Mouse (Mus musculus): ENCODE data around the gene Rab23.

Rab23 gene

DNA sequence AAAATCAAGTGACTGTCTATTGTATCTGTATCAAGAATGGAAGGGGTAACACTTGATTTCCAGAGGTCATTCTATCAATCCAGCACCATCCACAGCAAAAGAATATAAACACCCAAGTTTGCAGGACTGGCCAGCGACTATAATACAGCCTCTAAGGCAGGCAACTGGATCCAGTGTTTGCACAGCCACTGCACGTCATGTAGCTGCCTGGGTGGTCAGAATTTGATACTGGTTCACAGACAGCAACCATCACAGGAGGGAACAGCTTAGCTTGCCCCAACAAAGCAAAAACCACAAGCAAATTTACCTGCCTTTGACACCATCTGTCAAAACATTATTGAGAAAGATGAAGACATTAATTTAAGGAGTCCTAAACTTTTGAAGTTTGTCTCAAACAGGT lies 44.1 kb downstream of the Rab23 start:
- in situ Hi-C loops (cut with MboI; ENCODE audit: unreplicated experiment in 2 of 2): no loop called here

DNA sequence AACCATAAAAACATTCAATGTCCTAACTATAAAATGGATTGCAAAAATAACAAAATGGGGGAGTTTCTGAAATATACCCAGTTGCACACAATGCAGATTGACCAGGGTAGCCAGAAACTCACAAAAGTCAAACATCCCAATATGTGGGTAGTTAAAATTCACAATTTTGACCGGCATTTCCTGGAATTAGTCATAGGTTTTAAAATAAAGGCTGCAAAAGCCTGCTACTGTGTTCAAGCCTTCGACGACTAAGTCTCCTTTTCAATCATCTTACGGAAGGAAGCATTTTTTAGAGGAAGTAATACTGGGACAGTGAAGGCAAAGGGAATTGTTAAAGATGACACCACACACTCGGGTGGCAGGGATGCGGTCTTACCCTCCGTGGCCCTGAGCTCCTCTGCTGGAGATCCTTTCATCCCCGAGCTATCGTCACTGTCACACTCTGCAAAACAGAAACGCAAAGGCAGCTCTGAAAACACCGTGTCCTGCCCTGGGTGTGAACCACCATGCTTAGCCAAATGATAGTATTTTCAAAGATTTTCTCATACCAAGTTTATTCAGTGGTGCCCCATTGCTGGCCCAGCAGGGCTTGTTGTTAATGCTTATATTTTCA lies 45.9 kb downstream of the Rab23 start:
- in situ Hi-C loops (cut with MboI; ENCODE audit: unreplicated experiment in 2 of 2): no loop called here

GRCm38 (mm10) chr1:33766520-33767508 lies 47.1 kb downstream of the Rab23 start:
- in situ Hi-C loops (cut with MboI; ENCODE audit: unreplicated experiment in 2 of 2): no loop called here

- in situ Hi-C loops (cut with MboI; ENCODE audit: unreplicated experiment in 2 of 2): no loop called here
Observed at GRCm38 (mm10) chr1:33768091-33768787, 48.6 kb downstream of the Rab23 start.

DNA sequence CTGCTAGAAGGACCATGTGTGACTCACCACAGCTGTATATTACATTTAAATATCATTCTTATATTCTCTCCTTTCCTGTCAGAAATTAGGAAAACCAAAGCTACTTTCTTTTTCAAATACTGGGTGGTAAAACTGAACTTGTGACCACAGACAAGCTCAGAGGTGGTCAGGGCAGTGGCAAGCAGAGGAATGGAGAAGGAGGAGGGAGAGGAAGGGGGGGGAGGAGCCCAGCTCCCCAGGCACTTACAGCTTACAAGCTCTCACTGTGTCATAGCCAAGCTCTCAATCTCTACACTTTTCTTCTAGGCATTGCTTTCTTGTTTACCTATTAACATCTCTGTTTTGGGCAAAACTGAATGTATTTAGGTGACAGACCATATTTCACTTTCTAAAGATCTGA lies 49.1 kb downstream of the Rab23 start:
- in situ Hi-C loops (cut with MboI; ENCODE audit: unreplicated experiment in 2 of 2): no loop called here

DNA sequence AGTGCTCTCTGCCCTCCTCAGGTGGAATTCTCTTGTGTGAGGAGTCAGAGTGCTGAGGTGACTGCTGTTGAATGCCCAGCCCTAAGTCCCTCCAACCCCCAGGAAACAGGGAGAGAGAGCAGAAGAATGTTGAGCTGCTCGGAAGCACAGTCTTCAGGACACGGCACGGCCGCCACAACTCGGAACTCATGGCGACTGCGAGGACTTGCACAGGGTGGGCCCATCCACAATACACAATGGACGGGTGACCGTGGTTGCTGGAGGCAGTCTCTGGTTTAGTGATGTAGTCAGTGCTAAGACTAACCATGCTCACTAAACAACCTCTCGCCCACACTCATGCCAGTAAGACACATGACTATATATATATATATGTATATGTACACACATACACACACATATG lies 51.9 kb downstream of the Rab23 start:
- in situ Hi-C loops (cut with MboI; ENCODE audit: unreplicated experiment in 2 of 2): no loop called here

DNA sequence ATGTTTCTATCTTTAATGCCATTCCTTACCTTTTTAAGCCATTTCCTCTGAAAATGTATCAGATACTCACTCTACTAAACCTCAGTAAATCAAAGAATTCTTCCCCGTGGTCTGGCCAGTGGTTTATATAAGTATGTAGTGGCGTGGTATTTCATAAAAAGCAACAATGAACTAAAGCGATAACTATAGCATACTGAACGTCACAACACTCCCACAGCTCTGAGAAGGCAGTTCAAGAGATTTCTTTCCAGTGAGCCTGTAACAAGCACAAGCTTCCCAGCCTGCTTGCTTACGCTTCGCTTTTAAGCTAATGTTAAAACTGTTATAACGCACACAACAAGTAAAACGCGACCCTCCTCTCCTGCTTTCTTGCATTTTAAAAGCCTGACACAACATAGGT lies 52.4 kb downstream of the Rab23 start:
- in situ Hi-C loops (cut with MboI; ENCODE audit: unreplicated experiment in 2 of 2): no loop called here

DNA sequence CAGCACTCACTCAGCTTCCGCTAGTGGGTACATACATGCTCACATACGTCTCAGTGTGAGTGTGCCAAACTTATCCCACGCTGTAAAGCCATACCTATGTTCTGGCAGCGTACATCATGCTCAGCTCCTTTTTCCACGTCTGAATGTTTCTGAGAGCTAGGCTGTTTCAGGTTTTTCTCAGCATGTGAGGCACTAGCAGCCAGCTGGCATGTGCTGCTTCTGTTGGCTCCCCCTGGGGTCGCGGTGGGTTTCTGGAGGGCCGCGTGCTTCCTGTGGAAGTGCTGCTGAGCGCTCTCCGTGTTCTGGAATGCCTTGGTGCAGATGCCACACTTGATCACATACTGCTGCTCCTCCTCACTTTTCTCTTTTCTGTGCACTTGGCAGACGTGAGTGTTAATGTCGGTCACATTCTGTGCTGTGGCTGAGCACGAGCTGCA lies 56.5 kb downstream of the Rab23 start:
- in situ Hi-C loops (cut with MboI; ENCODE audit: unreplicated experiment in 2 of 2): no loop called here

DNA sequence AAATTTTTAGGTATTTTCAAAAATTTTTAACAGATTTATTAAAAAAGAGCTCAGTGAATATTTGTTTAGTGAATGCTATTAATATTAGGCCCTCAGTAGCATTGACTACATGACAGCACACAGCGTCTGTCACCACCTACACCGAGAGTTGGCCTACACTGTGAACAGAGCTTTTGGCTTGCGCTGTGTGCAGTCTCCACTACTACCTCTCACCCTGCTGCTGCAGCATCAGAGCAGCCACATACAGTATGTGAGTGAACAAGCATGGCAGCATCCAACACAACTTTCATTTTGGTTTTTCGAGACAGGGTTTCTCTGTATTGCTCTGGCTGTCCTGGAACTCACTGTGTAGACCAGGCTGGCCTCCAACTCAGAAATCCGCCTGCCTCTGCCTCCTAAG lies 64.9 kb downstream of the Rab23 start:
- in situ Hi-C loops (cut with MboI; ENCODE audit: unreplicated experiment in 2 of 2): no loop called here

DNA sequence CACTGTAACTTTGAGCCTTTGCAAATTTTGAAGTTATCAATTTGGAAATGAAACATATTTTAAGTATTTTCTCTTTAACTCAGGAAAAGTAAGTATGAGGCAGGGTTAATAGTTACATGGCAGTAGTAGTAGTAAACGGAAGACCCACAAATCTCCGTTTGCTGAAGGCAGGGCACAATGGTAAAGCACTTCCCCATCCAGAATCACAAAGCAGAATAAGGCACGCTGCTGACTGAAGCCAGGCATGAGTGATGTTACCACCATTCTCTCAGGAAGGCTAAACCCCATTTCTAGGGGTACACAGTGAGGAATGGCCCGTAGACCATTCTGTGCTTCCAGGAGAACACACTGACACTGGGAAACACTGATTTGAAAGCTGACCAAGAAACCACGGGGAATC lies 68.4 kb downstream of the Rab23 start:
- in situ Hi-C loops (cut with MboI; ENCODE audit: unreplicated experiment in 2 of 2): no loop called here

DNA sequence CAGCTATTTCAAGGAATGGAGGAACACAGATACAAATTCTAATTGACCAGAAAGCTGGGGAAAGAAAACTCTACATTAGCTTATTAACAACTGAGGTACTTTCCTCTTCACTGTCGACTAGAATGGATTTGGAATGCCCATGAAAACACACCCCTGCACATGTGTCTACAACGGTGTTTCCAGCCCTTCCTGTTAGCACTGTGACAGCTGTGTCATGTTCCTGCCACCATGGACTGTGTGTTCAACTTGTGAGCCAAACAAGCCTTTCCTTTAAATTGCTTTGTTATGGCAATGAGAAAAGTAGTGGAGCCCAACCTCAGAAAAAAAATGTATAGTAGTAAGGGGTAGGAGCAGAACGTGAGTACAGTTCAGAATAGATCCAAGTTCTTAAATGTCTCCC lies 68.8 kb downstream of the Rab23 start:
- in situ Hi-C loops (cut with MboI; ENCODE audit: unreplicated experiment in 2 of 2): no loop called here

Measured in v-Abl transformed pro-B cells (cell line).